Mouse (Mus musculus) megakaryocyte, embryonic 14.5 days (primary cell): ENCODE measurements around the gene Jsrp1.

Experiments used
- FLI1 ChIP-seq: IDR thresholded peaks from 2 replicates; pipeline ENCODE4 v1.6.1; 2012; ENCODE audit warnings: low read length, inconsistent platforms, mixed read lengths
- GATA1 ChIP-seq: IDR thresholded peaks from 3 replicates; pipeline ENCODE4 v1.6.1; 2012; ENCODE audit warnings: mixed read lengths, low read length, inconsistent platforms, borderline replicate concordance

DNA sequence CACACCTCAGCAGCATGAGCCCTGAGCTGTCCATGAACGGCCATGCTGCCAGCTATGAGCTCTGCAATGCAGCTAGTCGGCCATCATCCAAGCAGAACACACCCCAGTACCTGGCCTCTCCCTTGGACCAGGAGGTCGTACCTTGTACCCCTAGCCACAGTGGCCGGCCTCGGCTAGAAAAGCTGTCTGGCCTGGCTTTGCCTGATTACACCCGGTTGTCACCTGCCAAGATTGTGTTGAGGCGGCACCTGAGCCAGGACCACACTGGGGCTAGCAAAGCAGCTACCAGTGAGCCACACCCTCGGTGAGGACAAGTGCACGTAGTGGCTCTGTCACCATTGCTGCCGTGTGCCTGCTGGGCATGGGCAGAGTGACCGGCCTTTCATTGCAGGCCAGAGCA, 27.3 kb downstream of the Jsrp1 start:
- no peak for TF ChIP-seq GATA1
- TF ChIP-seq FLI1: no peak
